Mouse (Mus musculus): Measurements from ENCODE around the gene Hacl1.

- TF ChIP-seq EP300 (IDR thresholded peaks at IDR 0.05; ENCODE audit: low read depth) (no peak), CTCF (IDR thresholded peaks at IDR 0.05; ENCODE audit: low read depth) (no peak)
Observed at GRCm38 (mm10) chr14:31669161-31669611, 28.1 kb upstream of the Hacl1 start.
